Mouse (Mus musculus) spleen, adult 18-20 months (tissue): ENCODE measurements around the gene Desi1.

ENCODE experiments used
- DNase-seq, 2 experiments: peaks; one replicate each; pipeline ENCODE4 v3.0.0; 2022; ENCODE audit warnings: mixed read lengths in 2 of 2

The Desi1 gene

GRCm38 (mm10) chr15:81964980-81965545 is 68.6 kb downstream of the Desi1 start:
- no peak for DNase-seq

- no peak for DNase-seq
Measured at GRCm38 (mm10) chr15:81964262-81964661, 69.4 kb downstream of the Desi1 start.

GRCm38 (mm10) chr15:81961078-81961451 is 72.6 kb downstream of the Desi1 start:
- no peak for DNase-seq

- DNase-seq = peak; percentile 99 to 100
Measured at GRCm38 (mm10) chr15:81960171-81961077, 73.2 kb downstream of the Desi1 start, which contains the start of gene Pmm1. Gene Pmm1, minus strand, starts transcription at chr15:81960930.

- no peak for DNase-seq
Measured at GRCm38 (mm10) chr15:81958906-81959305, 74.8 kb downstream of the Desi1 start.

GRCm38 (mm10) chr15:81957598-81957997 is 76.1 kb downstream of the Desi1 start:
- DNase-seq = no peak

- DNase-seq = peak in 1 of 2 experiments; percentile 56
Measured at GRCm38 (mm10) chr15:81956457-81956856, 77.2 kb downstream of the Desi1 start.

- no peak for DNase-seq
Measured at GRCm38 (mm10) chr15:81955414-81955813, 78.2 kb downstream of the Desi1 start.

- no peak for DNase-seq
Measured at GRCm38 (mm10) chr15:81954716-81955115, 78.9 kb downstream of the Desi1 start.

- no peak for DNase-seq
Measured at GRCm38 (mm10) chr15:81954151-81954583, 79.5 kb downstream of the Desi1 start.

GRCm38 (mm10) chr15:81952310-81952709 is 81.4 kb downstream of the Desi1 start:
- DNase-seq = no peak

GRCm38 (mm10) chr15:81951159-81951558 is 82.5 kb downstream of the Desi1 start:
- DNase-seq = no peak

GRCm38 (mm10) chr15:81950716-81951115 is 82.9 kb downstream of the Desi1 start:
- DNase-seq = no peak

- no peak for DNase-seq
Measured at GRCm38 (mm10) chr15:81949476-81950131, 84.1 kb downstream of the Desi1 start.

- DNase-seq = no peak
Measured at GRCm38 (mm10) chr15:81949076-81949475, 84.6 kb downstream of the Desi1 start.

- no peak for DNase-seq
Measured at GRCm38 (mm10) chr15:81943176-81943749, 90.4 kb downstream of the Desi1 start.
